Mouse (Mus musculus): Measurements from ENCODE around the gene Cpsf4.
"Not testable (repeated sequence)": the region's sequence is repeated elsewhere in the genome, so short reads cannot be mapped to it uniquely, and the experiment has no call there.

Gene Cpsf4

GRCm38 (mm10) chr5:145185244-145185643 lies 18.2 kb downstream of the Cpsf4 start:
- no peak for DNase-seq

GRCm38 (mm10) chr5:145189416-145189815 lies 22.4 kb downstream of the Cpsf4 start:
- no peak for DNase-seq

GRCm38 (mm10) chr5:145190373-145190772 lies 23.4 kb downstream of the Cpsf4 start:
- DNase-seq = no peak

- DNase-seq = peak; percentile 89
Measured at GRCm38 (mm10) chr5:145190875-145191798, 24.1 kb downstream of the Cpsf4 start.

GRCm38 (mm10) chr5:145191962-145192361 lies 24.9 kb downstream of the Cpsf4 start, which contains the start of gene Atp5j2:
Gene Atp5j2, minus strand, starts transcription at chr5:145192062.
- DNase-seq = no peak

- no peak for DNase-seq
Measured at GRCm38 (mm10) chr5:145200387-145200786, 33.4 kb downstream of the Cpsf4 start.

GRCm38 (mm10) chr5:145201321-145201991 lies 34.4 kb downstream of the Cpsf4 start, which contains the start of gene Zkscan14:
Gene Zkscan14, minus strand, starts transcription at chr5:145201868.
- peak; percentile 73 for DNase-seq

GRCm38 (mm10) chr5:145202446-145202845 lies 35.4 kb downstream of the Cpsf4 start:
- no peak for DNase-seq

- DNase-seq = peak; percentile 97
Measured at GRCm38 (mm10) chr5:145203936-145204691, 37.1 kb downstream of the Cpsf4 start, which contains the start of gene Zkscan5. Gene Zkscan5, plus strand, starts transcription at chr5:145204562.

- DNase-seq = no peak
Measured at GRCm38 (mm10) chr5:145205041-145205440, 38.0 kb downstream of the Cpsf4 start.

GRCm38 (mm10) chr5:145207385-145207784 lies 40.4 kb downstream of the Cpsf4 start:
- DNase-seq = no peak

- DNase-seq = no peak
Measured at GRCm38 (mm10) chr5:145207954-145208353, 40.9 kb downstream of the Cpsf4 start.

- not testable (repeated sequence) for DNase-seq
Measured at GRCm38 (mm10) chr5:145208391-145208790, 41.4 kb downstream of the Cpsf4 start.

GRCm38 (mm10) chr5:145211340-145211739 lies 44.3 kb downstream of the Cpsf4 start:
- no peak for DNase-seq

GRCm38 (mm10) chr5:145212216-145212615 lies 45.2 kb downstream of the Cpsf4 start:
- DNase-seq = no peak

GRCm38 (mm10) chr5:145213505-145213904 lies 46.5 kb downstream of the Cpsf4 start:
- no peak for DNase-seq

GRCm38 (mm10) chr5:145214679-145215078 lies 47.7 kb downstream of the Cpsf4 start:
- no peak for DNase-seq

GRCm38 (mm10) chr5:145217746-145218145 lies 50.7 kb downstream of the Cpsf4 start:
- DNase-seq = no peak

GRCm38 (mm10) chr5:145218206-145218605 lies 51.2 kb downstream of the Cpsf4 start:
- DNase-seq = no peak

GRCm38 (mm10) chr5:145218671-145219070 lies 51.7 kb downstream of the Cpsf4 start:
- no peak for DNase-seq

- no peak for DNase-seq
Measured at GRCm38 (mm10) chr5:145219981-145220380, 53.0 kb downstream of the Cpsf4 start.

- no peak for DNase-seq
Measured at GRCm38 (mm10) chr5:145222840-145223239, 55.8 kb downstream of the Cpsf4 start.

- DNase-seq = no peak
Measured at GRCm38 (mm10) chr5:145223395-145223794, 56.4 kb downstream of the Cpsf4 start.
